Mouse (Mus musculus): ENCODE data around the gene Tnfrsf11a. TPM values are rescaled to one million over a fixed set of nuclear protein-coding genes. Genes with fewer than 3 reads are reported as not detected.

Tnfrsf11a gene
- total RNA-seq, 2 experiments from 2014 or later: 1.9 to 2.0 TPM

DNA sequence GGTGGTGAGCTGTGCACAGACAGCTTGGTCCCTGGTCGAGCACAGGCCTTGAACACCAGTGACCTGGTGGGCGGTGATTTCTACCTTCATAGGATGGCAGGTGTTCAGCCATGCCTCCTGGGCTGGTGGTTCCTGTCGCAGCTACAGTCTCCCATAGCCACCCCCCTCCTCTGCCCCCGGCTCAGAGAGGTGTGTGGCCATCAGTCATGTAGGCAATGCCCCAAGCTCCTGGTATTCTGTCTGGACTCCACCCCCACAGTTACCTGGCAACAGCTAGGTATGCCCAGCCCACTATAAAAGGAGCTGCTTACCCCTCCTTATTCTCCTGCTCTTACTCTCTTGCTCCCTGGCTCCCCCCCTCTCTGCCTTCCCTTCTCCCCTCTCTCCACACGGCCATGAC is 105.8 kb downstream of the Tnfrsf11a start:
- intact Hi-C loops (cut with DNase I): no loop called here
- no peak for DNase-seq (ENCODE audit: low spot score)

DNA sequence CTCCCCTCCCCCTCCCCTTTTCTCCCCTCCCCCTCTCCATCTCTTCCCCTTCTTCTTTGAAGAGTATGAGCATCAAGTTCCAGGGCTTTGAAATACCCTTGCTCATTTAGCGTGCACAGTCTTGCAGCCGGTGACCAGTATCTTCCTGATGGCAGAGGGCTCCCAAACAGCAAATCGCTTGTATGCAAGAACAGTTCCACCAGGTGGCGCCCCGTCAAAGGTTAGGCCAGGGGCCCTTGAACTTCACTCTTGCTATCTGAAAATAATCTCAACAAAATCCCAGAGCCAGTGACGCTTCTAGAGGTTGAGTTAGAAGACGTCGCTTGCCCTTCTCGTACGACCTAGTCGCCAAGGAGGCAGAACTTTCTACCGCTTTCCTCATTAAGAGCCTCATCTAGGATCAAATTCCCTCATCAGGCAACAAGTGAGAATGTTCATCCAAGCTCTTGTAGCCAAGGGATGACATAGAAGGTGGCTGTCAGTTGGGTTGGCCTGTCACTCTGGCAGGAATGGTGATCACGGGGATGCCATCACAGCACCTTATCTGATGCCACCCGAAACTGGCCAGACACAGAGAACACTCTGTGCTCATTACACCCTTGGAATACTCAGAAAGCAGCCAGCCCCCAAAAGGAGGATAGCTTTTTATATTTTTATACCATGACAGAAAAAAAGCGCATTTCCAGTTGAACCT is 110.7 kb downstream of the Tnfrsf11a start:
- intact Hi-C loops (cut with DNase I): loop anchor here (1.0 to 5.0 kb wide), 4 partner anchors 56 to 501 kb away; partner anchors contain the start of gene Zcchc2
- DNase-seq (ENCODE audit: low spot score): peak; percentile 63

DNA sequence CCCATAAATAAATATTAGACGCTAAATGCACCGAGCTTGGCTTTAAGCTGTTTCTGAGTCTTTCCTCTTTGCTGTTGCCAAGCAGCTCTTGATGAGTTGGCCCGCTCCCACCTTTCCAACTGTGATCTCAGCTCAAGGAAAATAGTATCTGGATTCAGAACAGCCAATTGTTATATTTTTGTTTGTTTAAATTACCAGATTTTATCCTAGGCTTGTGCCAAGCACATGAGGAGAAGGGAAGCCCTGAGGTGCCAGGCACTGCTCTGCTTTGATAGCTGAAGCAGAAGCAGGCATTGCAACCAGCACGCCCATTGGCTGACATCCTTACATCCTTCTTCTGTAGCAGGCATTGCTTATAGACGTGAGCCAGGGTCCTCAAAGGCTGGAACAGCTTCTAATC is 114.5 kb downstream of the Tnfrsf11a start:
- no peak for DNase-seq (ENCODE audit: low spot score)
- intact Hi-C loops (cut with DNase I): no loop called here

Other genes with a start within 250 kb of the Tnfrsf11a start
- 10 to 100 TPM; 13.8 to 14.8 TPM for gene Pign, start 117.0 kb upstream of the Tnfrsf11a start, total RNA-seq (2021)
- 10 to 100 TPM; 19.2 to 23.1 TPM for gene Relch, start 116.9 kb upstream of the Tnfrsf11a start, total RNA-seq (2021)
- 1 to 10 TPM; 8.2 to 8.5 TPM for gene Zcchc2, start 209.7 kb downstream of the Tnfrsf11a start, total RNA-seq (2021)

All from heart, postnatal 25 days (tissue).